Mouse (Mus musculus) embryonic facial prominence, embryonic 11.5 days (tissue): ENCODE data around the gene Rfx4. TPM values are rescaled to one million over a fixed set of nuclear protein-coding genes. Genes with fewer than 3 reads are reported as not detected.

ENCODE experiments used
- ATAC-seq: fragments of 200-750 bp; cut with Nextera tagmentation; replicated peaks from 2 replicates; pipeline ENCODE4 v1.8.0; 2017; ENCODE audit warnings: low read depth; ENCODE audit not compliant: insufficient number of reproducible peaks, low FRiP score, low TSS enrichment
- DNase-seq: peaks from one replicate; pipeline ENCODE4 v3.0.0-alpha.2; 2015; ENCODE audit warnings: low spot score
- H3K27ac ChIP-seq: fragments of 300-500 bp; sonication (generic); replicated peaks from 2 replicates; pipeline ENCODE4 v1.5.1; 2014; ENCODE audit warnings: mild to moderate bottlenecking, low read depth, low read length, control low read depth
- H3K27me3 ChIP-seq: fragments of 300-500 bp; sonication (generic); 2 replicates; pipeline ENCODE4 v1.6.1; 2014; ENCODE audit warnings: mild to moderate bottlenecking, low read length, moderate library complexity, mixed read lengths; ENCODE audit not compliant: control insufficient read depth, insufficient read depth
- H3K36me3 ChIP-seq: fragments of 300-500 bp; sonication (generic); replicated peaks from 2 replicates; pipeline ENCODE4 v1.6.1; 2014; ENCODE audit warnings: low read depth, mild to moderate bottlenecking, low read length, moderate library complexity, mixed read lengths; ENCODE audit not compliant: control insufficient read depth, insufficient read depth
- H3K4me1 ChIP-seq: fragments of 300-500 bp; sonication (generic); 2 replicates; pipeline ENCODE4 v1.6.1; 2014; ENCODE audit warnings: low read length, mixed read lengths; ENCODE audit not compliant: control insufficient read depth, insufficient read depth
- H3K4me2 ChIP-seq: fragments of 300-500 bp; sonication (generic); 2 replicates; pipeline ENCODE4 v1.6.1; 2014; ENCODE audit warnings: low read depth, mild to moderate bottlenecking, control low read depth, low read length, moderate library complexity
- H3K4me3 ChIP-seq: fragments of 300-500 bp; sonication (generic); 2 replicates; pipeline ENCODE4 v1.5.1; 2014; ENCODE audit warnings: low read depth, low read length, control low read depth
- H3K9ac ChIP-seq: fragments of 300-500 bp; sonication (generic); replicated peaks from 2 replicates; pipeline ENCODE4 v1.6.1; 2014; ENCODE audit warnings: mild to moderate bottlenecking, control low read depth, low read length
- H3K9me3 ChIP-seq: fragments of 300-500 bp; sonication (generic); replicated peaks from 2 replicates; pipeline ENCODE4 v1.6.1; 2016; ENCODE audit warnings: mild to moderate bottlenecking, low read length, inconsistent platforms, mixed read lengths; ENCODE audit not compliant: control insufficient read depth
- WGBS: fragments of 180-500 bp; shearing (Covaris S2); extraction: QIAGEN DNeasy Blood & Tissue Kit; methylation state at CpG from one replicate; pipeline ENCODE4 v1.1.7; 2014; 5-methylcytosine and 5-hydroxymethylcytosine counted together
- polyA plus RNA-seq: library from polyadenylated mRNA; unstranded; fragments of >200 nt; fragmentation: Nextera tagmentation; extraction: Ambion mirVana; gene quantifications from 2 replicates; pipeline ENCODE4 v1.2.1, GENCODE M21; 2014

Rfx4 gene
- polyA plus RNA-seq, 1 experiment from 2014 or later = 5.2 TPM

DNA sequence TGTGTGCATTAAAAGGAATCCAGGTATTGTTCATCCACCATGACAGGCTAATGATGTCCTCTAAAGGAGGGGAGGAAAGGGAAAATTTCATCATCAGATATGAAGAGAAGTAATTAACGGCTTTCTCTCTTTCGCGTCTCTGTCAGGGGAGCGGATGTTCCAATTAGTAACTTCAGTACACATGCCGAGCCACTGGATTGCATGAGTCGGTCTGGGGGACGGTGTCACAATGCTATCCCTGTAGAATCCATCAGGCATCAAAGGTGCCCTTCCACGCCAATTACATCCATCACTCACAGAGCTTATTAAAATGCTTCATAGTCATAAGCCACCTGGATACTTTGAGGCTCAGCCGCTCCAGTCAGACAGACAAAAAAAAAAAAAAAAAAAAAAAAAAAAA, 51.3 kb downstream of the Rfx4 start:
- H3K9me3 ChIP-seq = no peaks in the 10 kb centered on the region
- no peak overlapping the region for H3K27ac ChIP-seq
- DNase-seq (no peak), ATAC-seq (no peak)
- H3K36me3 ChIP-seq = no peaks in the 10 kb centered on the region
- no peaks in the 10 kb centered on the region for H3K4me1 ChIP-seq
- H3K27me3 ChIP-seq = no peaks in the 10 kb centered on the region
- 79% methylated on average over 9 of the region's 9 CpGs for WGBS
- H3K4me3 ChIP-seq = no peak overlapping the region
- H3K9ac ChIP-seq = no peak overlapping the region
- no peak overlapping the region for H3K4me2 ChIP-seq

DNA sequence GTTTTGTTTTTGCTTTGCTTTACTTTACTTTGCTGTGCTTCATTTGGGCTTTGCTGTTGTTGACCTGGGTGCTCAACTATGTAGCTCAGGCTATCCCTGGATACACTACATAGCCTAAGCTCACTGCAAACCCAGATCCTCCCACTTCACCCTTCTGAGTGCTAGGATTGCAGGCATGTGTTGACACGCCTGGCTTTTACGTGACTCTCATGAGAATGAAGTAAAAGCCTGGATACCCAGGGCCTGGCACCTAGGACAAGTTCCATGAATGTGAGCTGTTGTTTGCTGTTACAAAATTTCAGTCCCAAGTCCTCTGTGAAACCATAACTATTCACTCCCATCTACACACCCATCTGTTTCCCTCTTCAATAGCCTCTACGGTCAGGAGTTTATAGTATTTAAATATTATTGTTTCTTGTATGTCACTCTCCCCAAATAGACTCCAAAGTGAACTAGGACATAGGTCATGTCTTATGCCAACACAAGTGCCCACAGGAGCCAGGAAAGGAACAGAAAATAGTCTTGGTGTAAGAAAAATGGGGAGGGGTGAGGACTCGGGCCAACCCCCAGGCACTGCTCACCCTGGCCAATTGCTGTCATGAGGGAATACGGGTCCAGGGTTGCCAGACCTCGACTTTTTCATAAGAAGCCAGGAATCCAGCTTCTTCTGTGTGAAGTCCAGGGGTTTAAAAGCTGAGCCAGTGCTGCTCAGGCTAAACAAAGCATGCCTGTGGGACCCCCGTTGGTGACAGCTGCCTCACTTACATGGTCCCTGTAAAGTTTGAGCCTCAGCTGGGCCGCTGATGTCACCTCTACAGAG, 54.4 kb downstream of the Rfx4 start:
- WGBS = 78% methylated on average over 8 of the region's 8 CpGs
- H3K4me3 ChIP-seq = no peak overlapping the region

DNA sequence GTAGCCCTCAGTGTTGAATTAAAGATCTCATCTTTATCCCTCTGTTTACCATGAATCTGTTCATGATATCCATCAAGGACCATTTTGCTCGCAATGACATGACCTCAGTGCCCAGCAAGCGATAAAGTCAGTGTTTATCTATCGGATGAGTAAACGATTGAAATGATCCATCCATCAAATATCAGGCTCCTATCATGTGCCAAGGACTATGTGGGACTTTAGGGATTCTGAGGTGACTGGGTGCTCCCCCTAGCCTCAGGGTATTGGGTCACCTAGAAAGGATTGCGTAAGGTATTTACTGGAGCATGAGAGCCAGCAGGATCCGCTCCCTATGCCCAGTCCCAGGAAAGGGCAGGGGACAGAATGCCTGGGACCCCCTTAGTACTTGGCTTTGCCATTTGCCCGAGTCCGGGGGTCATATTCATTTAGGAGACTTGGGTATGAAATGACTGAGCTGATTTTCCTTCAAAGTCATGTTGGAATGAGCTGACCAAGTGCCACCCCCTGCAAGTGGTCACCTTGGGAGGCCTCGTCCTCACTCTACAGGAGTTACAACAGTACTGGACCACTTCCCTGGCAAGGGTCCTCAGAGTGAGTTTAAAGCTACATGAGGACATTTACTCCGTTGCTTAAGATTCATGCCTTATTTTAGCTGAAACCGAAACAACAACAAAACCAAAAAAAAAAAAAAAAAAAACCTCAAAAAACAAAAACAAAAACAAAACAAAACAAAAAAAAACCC, 55.5 kb downstream of the Rfx4 start:
- Histone ChIP-seq H3K27me3 (no peaks in the 10 kb centered on the region), H3K9me3 (no peaks in the 10 kb centered on the region), H3K4me2 (no peak overlapping the region), H3K9ac (no peak overlapping the region), H3K36me3 (no peaks in the 10 kb centered on the region), H3K4me1 (no peaks in the 10 kb centered on the region), H3K4me3 (no peak overlapping the region), H3K27ac (no peak overlapping the region)
- ATAC-seq (no peak), DNase-seq (no peak)
- 93% methylated on average over 11 of the region's 11 CpGs for WGBS

More for the DNA sequence above, 54.4 kb downstream of the Rfx4 start:
- H3K9ac ChIP-seq = no peak overlapping the region
- no peak for ATAC-seq
- no peaks in the 10 kb centered on the region for H3K36me3 ChIP-seq
- H3K27ac ChIP-seq = no peak overlapping the region
- H3K4me1 ChIP-seq = no peaks in the 10 kb centered on the region
- H3K4me2 ChIP-seq = no peak overlapping the region
- no peaks in the 10 kb centered on the region for H3K9me3 ChIP-seq
- no peak for DNase-seq
- no peaks in the 10 kb centered on the region for H3K27me3 ChIP-seq

DNA sequence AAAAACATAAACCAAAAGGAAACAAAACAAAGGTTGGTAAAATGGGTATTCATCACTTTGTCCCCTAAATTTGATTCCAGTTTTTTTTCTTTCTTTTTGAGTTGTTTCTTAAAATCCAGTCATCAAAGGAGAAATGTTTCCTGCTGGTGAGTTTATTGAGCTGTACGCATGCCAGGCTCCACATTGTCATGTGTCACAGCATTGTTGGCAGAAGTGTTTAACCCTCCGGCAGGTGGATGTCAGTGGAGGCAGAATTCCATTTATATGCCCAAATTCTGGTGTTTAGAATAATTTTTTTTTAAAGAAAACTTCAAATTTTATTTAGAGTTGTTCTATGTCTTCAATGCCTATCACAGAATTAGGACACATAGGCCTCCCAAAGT, 56.0 kb downstream of the Rfx4 start:
- DNase-seq (no peak), ATAC-seq (no peak)
- Histone ChIP-seq H3K36me3 (no peaks in the 10 kb centered on the region), H3K4me1 (no peaks in the 10 kb centered on the region), H3K4me2 (no peak overlapping the region), H3K27me3 (no peaks in the 10 kb centered on the region), H3K9me3 (no peaks in the 10 kb centered on the region), H3K4me3 (no peak overlapping the region), H3K27ac (no peak overlapping the region), H3K9ac (no peak overlapping the region)
- WGBS = 90% methylated on average over 2 of the region's 2 CpGs

DNA sequence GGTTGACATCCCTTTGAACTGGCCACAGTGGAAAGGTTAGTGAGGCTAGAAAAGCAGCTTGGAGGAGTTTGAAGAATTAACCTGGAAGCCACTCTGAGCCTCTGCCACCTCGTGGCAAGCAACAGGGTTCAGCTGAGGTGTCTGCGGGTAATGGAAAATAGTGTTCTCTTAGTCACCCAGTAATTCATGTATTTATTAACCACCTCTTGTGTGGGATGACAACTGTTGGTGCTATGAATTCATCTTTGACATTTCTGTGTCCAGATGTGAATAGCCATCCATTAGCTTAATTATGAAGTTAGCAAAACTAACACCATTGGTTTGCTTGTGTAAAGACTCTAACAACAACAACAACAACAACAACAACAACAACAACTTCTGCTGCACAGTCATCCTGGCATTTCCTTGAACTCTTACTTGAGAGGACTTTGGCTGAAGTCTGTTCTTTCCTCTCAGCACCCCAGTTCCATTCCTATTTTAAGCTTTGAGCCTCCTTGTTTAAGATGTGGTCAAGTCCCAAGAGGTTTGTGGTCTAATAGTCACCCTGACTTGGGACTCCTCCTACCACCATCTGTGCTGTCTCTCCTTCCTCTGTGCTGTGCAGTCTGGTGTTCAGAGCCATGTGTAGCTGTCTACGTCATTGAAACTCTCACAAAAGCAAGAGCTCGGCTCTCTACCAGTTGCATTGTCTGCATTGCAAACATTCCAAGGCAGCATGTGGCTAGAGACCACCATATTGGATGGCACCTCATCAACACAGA, 60.0 kb downstream of the Rfx4 start:
- Histone ChIP-seq H3K27me3 (no peaks in the 10 kb centered on the region), H3K9me3 (no peaks in the 10 kb centered on the region), H3K9ac (no peak overlapping the region), H3K27ac (no peak overlapping the region), H3K4me1 (no peaks in the 10 kb centered on the region), H3K4me2 (no peak overlapping the region), H3K4me3 (no peak overlapping the region), H3K36me3 (no peaks in the 10 kb centered on the region)
- DNase-seq (no peak), ATAC-seq (no peak)
- 81% methylated on average over 4 of the region's 4 CpGs for whole genome bisulfite sequencing

DNA sequence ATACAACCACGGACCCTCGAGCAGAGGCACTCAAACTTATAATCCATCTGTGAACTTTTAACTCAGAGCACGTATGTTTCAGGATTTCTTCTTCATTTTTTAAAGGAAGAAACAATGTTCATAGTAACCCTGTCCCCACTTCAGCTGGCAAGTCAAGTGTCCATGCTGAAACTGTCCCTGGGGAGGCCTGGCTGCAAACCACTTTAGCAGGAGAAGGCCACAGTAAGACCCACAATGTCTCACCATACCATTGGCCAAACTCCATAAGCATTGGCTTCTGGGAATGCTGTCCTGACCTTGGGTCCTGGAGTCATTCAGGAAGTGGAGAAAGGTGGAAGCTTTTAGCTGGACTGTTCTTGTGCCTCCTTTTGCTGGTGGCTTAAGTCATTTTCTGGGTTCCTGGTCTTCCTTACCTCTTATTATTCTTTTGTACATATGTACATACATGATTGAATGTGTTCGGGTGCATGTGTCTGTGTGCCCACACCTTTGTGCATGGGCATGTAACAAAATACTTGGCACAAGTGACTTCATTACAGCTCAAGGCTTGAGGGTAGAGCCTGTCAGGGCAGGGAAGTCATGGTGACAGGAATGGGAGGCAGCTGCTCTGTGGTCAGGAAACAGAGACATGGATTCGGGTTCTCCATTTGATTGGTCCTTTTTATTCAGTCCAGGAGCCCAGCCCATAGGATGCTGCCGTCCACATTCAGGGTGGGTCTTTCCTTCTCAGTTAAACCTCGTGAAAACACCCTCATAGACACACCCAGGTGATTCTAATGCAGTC, 61.4 kb downstream of the Rfx4 start:
- Histone ChIP-seq H3K27me3 (no peaks in the 10 kb centered on the region), H3K9me3 (no peaks in the 10 kb centered on the region), H3K4me2 (no peak overlapping the region), H3K4me1 (no peaks in the 10 kb centered on the region), H3K9ac (no peak overlapping the region), H3K36me3 (no peaks in the 10 kb centered on the region), H3K27ac (no peak overlapping the region), H3K4me3 (no peak overlapping the region)
- DNase-seq (no peak), ATAC-seq (no peak)
- WGBS = 85% methylated on average over 7 of the region's 7 CpGs

DNA sequence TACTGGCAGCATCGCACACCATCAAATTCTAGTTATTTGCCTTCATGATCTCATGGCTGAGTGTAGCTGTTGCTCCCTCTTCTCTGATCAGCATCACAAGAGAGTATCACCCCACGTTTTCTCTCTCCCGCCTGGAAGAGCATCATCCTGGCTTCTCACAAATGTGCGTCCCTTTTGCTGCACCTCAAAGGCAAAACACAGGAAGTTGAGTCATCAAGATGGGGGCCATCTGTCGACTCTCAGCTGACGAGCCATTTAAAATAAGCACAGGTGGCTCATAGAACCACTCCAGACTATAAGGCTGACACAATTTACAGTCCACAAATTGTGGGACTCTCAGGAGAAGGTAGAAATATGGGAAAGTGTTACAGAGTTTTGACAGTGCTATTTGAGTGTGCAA, 63.8 kb downstream of the Rfx4 start:
- no peaks in the 10 kb centered on the region for H3K9me3 ChIP-seq
- H3K27me3 ChIP-seq = no peaks in the 10 kb centered on the region
- H3K4me3 ChIP-seq = no peak overlapping the region
- no peaks in the 10 kb centered on the region; the same call in 1 of the 2 replicates for H3K4me1 ChIP-seq
- 64% methylated on average over 6 of the region's 6 CpGs for WGBS
- no peak overlapping the region for H3K9ac ChIP-seq
- no peaks in the 10 kb centered on the region for H3K36me3 ChIP-seq
- ATAC-seq (no peak), DNase-seq (no peak)
- no peak overlapping the region for H3K4me2 ChIP-seq
- H3K27ac ChIP-seq = no peak overlapping the region
